Mouse (Mus musculus) lung, embryonic 16.5 days (tissue): ENCODE data around the gene Cep63. TPM values are rescaled to one million over a fixed set of nuclear protein-coding genes. Genes with fewer than 3 reads are reported as not detected.

Experiments used
- ATAC-seq: fragments of 200-750 bp; cut with Nextera tagmentation; 2 replicates; pipeline ENCODE4 v1.8.0; 2017; ENCODE audit warnings: low read depth, mild to moderate bottlenecking, moderate library complexity
- H3K27ac ChIP-seq: fragments of 300-500 bp; sonication (generic); 2 replicates; pipeline ENCODE4 v1.5.1; 2014; ENCODE audit warnings: mild to moderate bottlenecking, control low read depth, low read length
- H3K27me3 ChIP-seq: fragments of 300-500 bp; sonication (generic); 2 replicates; pipeline ENCODE4 v1.6.1; 2014; ENCODE audit warnings: low read depth, low read length, mixed read lengths; ENCODE audit not compliant: control insufficient read depth, insufficient read depth
- H3K36me3 ChIP-seq: fragments of 300-500 bp; sonication (generic); 2 replicates; pipeline ENCODE4 v1.6.1; 2014; ENCODE audit warnings: low read length; ENCODE audit not compliant: control insufficient read depth, insufficient read depth
- H3K4me1 ChIP-seq: fragments of 300-500 bp; sonication (generic); replicated peaks from 2 replicates; pipeline ENCODE4 v1.6.1; 2014; ENCODE audit warnings: low read length, mixed read lengths; ENCODE audit not compliant: control insufficient read depth, insufficient read depth
- H3K4me2 ChIP-seq: fragments of 300-500 bp; sonication (generic); 2 replicates; pipeline ENCODE4 v1.6.1; 2014; ENCODE audit warnings: low read depth, low read length, control low read depth
- H3K4me3 ChIP-seq: fragments of 300-500 bp; sonication (generic); 2 replicates; pipeline ENCODE4 v1.5.1; 2014; ENCODE audit warnings: mild to moderate bottlenecking, low read length, control low read depth
- H3K9ac ChIP-seq: fragments of 300-500 bp; sonication (generic); 2 replicates; pipeline ENCODE4 v1.6.1; 2014; ENCODE audit warnings: low read length, control low read depth
- H3K9me3 ChIP-seq: fragments of 300-500 bp; sonication (generic); 2 replicates; pipeline ENCODE4 v1.6.1; 2016; ENCODE audit warnings: low read length; ENCODE audit not compliant: control insufficient read depth
- WGBS: fragments of 180-500 bp; shearing (Covaris S2); extraction: QIAGEN DNeasy Blood & Tissue Kit; methylation state at CpG from one replicate; pipeline ENCODE4 v1.1.7; 2014; 5-methylcytosine and 5-hydroxymethylcytosine counted together
- polyA plus RNA-seq: library from polyadenylated mRNA; unstranded; fragments of >200 nt; fragmentation: Nextera tagmentation; extraction: Ambion mirVana; gene quantifications from 2 replicates; pipeline ENCODE4 v1.2.1, GENCODE M21; 2015

Gene Cep63
- polyA plus RNA-seq, 1 experiment from 2014 or later: 58.8 TPM

DNA sequence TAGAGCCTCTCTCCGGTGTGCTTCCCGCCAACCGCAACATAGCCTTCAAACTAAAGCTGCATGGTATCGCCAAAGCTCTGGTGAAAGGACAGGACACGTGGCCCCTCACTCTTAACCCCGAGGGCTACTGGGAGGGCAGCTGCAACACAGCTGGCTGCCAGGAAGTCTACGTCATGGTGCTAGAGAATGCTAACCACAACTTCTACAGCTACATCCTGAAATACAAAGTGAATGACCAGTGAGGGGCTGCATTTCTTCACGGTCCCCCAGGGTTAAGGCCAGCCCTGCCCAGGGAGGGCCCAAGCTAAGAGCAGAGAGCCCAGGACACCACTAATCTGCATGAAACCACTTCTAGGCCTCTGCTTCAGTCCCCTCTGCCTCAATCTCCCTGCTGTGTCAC is 83.8 kb downstream of the Cep63 start:
- H3K27me3 ChIP-seq: peaks cover 6% of the 10 kb centered on the region; the same call in 1 of the 2 replicates
- H3K9me3 ChIP-seq: no peaks in the 10 kb centered on the region
- H3K4me2 ChIP-seq: no peak overlapping the region
- no peaks in the 10 kb centered on the region for H3K36me3 ChIP-seq
- H3K4me1 ChIP-seq: peaks cover 12% of the 10 kb centered on the region
- no peak overlapping the region for H3K27ac ChIP-seq
- WGBS: 68% methylated on average over 8 of the region's 8 CpGs
- ATAC-seq: no peak
- H3K4me3 ChIP-seq: no peak overlapping the region
- no peak overlapping the region for H3K9ac ChIP-seq

DNA sequence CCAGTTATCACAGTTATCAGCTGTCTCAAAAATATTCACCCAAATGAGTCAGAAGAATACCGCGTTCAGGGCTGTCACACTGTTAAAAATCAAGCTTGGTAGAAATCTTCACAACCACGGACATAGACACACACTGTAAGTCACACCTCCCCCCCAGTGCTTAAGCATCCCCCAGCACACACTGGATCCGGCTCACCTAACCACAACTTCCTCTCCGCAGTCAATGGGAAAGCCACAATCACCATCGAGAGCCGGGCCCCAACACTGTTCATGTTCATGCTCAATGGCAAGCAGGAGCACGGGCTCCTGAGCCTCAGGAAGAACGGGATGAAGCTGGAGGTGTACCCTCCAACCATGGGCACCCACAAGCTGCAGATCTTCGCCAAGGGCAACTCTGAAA is 84.7 kb downstream of the Cep63 start:
- ATAC-seq: no peak
- H3K4me1 ChIP-seq: peaks cover 12% of the 10 kb centered on the region
- H3K9ac ChIP-seq: no peak overlapping the region
- WGBS: 81% methylated on average over 10 of the region's 10 CpGs
- H3K36me3 ChIP-seq: no peaks in the 10 kb centered on the region
- H3K27ac ChIP-seq: no peak overlapping the region
- H3K4me2 ChIP-seq: no peak overlapping the region
- H3K9me3 ChIP-seq: no peaks in the 10 kb centered on the region
- H3K27me3 ChIP-seq: peaks cover 6% of the 10 kb centered on the region; the same call in 1 of the 2 replicates
- no peak overlapping the region for H3K4me3 ChIP-seq

DNA sequence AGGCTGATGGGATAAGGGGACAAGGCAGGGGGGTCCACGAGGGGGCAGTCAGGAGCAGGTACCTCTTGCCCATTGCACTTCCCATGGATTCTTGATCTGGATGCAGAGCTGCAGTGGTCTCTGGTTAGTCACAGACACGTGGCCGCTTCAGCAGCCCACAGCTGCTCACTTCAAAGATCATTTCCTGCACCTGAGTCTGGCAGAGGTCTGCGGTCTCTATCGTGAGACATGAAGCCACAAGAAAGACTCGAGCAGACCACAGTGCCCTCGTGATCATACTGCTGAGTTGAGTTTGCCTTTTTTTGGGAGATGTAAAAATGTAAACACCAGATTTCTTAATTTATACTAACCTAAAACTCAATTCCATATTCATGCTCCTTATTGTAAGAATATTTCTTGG is 86.6 kb downstream of the Cep63 start:
- Histone ChIP-seq H3K9ac (no peak overlapping the region), H3K4me1 (peaks cover 5% of the 10 kb centered on the region), H3K4me2 (no peak overlapping the region), H3K9me3 (no peaks in the 10 kb centered on the region), H3K27ac (no peak overlapping the region), H3K27me3 (peaks cover 2% of the 10 kb centered on the region; the same call in 1 of the 2 replicates), H3K4me3 (no peak overlapping the region), H3K36me3 (no peaks in the 10 kb centered on the region)
- 50% methylated on average over 7 of the region's 7 CpGs for WGBS
- ATAC-seq: no peak

DNA sequence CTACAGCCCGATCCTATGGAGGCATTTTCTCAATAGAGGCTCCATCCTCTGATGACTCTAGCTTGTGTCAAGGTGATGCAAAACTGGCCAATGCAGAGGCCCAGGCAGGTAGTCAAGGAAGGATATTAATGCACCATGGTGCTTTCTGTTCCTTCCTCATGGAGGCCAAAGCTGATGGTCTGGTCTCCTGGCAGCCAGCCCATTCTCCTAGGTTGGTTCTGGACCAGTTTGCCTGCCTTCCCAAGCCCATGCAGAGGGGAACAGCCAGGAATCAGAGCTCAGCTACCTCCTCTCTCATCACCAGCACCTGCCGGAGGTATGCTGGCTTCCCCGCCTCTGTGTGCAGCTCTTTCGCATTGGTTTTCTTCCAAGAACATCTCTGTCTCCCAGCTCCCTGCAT is 89.4 kb downstream of the Cep63 start:
- Histone ChIP-seq H3K4me3 (no peak overlapping the region), H3K36me3 (no peaks in the 10 kb centered on the region), H3K27ac (no peak overlapping the region), H3K9me3 (no peaks in the 10 kb centered on the region), H3K4me1 (no peaks in the 10 kb centered on the region), H3K27me3 (peaks cover 2% of the 10 kb centered on the region; the same call in 1 of the 2 replicates), H3K9ac (no peak overlapping the region), H3K4me2 (no peak overlapping the region)
- ATAC-seq: no peak
- WGBS: 83% methylated on average over 4 of the region's 4 CpGs

Other genes with a start within 250 kb of the Cep63 start
- 0.20 and 0.25 TPM in 2 replicates for gene Ky, start 120.8 kb downstream of the Cep63 start, polyA plus RNA-seq
- gene Anapc13, start 238 bp downstream of the Cep63 start, polyA plus RNA-seq: 196 and 198 TPM in 2 replicates
- 37.6 and 40.1 TPM in 2 replicates for gene Amotl2, start 90.1 kb upstream of the Cep63 start, polyA plus RNA-seq
- gene Ryk, start 208.4 kb upstream of the Cep63 start, polyA plus RNA-seq: 18.4 and 20.3 TPM in 2 replicates